Mouse (Mus musculus): ENCODE measurements around the gene Arl5a.
A peak's percentile ranks its signal among the peaks of the same experiment; 100 is the strongest.

Gene Arl5a

GRCm38 (mm10) chr2:52422871-52423610 lies 1.7 kb downstream of the Arl5a start:
- DNase-seq (ENCODE audit: low spot score in 2 of 2) = no peak

DNA sequence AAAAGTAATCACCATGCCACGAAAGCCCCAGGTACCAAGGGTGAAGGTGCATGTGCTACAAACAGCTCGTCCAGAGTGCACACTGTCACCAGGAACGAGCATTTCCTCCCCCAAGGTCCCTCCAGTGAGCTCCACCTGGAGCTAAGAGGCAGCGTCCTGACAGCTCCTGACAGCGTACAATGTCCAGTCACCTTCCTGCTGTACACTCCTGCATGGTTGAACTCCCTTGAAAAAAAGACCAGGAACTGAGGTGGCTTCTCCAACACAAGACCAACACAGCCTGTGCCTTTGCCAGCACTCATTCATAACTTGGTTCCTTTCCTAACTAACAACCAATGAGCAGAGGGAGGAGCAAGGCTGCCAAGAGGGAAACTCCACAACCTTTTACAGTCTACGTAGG lies 3.5 kb downstream of the Arl5a start:
- DNase-seq (ENCODE audit: low spot score in 2 of 2) = no peak

GRCm38 (mm10) chr2:52420001-52420710 lies 4.5 kb downstream of the Arl5a start:
- no peak for DNase-seq (ENCODE audit: low spot score in 2 of 2)

- DNase-seq (ENCODE audit: low spot score in 2 of 2) = no peak
Observed at GRCm38 (mm10) chr2:52419295-52419694, 5.4 kb downstream of the Arl5a start.

- no peak for DNase-seq (ENCODE audit: low spot score in 2 of 2)
Observed at GRCm38 (mm10) chr2:52412524-52413037, 12.1 kb downstream of the Arl5a start.

DNA sequence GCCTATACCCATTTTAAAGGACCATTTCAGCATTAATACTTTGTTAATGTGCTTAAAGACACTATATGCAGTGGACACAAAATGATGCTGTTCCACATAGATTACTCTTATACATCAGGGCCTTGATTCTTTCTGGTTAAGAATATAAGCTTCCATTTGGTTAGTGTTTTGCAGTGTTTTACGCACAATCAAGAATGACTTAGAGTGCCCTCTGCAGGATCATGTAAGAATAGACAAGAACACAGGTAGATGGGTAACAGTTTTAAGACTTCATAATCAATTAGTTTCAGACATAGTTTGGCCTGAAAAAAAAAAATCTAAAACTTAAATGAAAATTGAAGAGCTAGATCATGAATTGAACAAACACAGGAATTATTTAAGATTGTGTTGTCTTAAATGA lies 18.2 kb downstream of the Arl5a start:
- no peak for DNase-seq (ENCODE audit: low spot score in 2 of 2)

DNA sequence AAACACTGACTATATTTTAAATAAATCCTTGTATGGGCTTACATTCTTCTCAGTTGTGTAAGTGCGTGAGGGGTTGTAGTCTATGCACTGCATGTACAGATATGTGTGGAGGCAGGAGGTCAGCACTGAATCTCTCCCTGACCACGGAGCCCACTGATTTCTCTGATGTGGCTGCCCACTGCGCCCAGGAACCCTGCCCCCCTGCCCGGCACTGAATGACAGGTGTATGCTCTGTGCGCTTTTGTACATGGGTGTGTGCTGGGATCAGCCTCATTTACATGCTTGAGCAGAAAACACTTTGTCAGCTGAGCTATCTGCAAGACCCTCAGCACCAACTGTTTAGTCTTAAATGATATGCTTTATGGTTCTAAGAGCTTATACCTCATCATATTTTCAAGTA lies 19.5 kb downstream of the Arl5a start:
- DNase-seq (ENCODE audit: low spot score in 2 of 2) = no peak

GRCm38 (mm10) chr2:52394529-52394928 lies 30.2 kb downstream of the Arl5a start:
- DNase-seq (ENCODE audit: low spot score in 2 of 2) = no peak

DNA sequence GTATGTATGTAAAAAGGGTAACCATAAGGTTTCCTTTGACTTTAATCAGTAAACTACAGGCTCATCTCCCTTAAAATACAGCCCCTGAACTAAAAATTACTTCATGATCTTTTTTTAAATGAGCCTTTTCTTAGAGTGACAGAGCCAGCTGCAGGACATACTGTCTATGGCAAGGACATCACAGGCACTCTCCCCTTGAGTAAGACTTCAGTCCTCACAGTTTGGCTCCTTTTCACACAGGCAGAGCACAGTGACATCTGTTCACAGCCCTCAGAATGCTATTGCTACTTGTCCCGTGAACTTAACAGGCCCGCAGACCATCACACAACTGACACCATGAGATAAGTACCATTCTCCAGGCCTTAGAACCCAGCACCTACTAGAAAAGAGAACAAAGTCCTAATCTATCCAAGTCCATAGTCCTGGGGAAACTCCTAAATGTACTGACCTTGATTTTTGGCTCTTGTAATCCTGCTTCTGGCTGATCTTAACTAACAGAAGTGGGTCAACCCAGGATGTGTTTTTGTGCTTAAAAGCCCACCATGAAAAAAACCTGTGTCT lies 34.2 kb downstream of the Arl5a start:
- no peak for DNase-seq (ENCODE audit: low spot score in 2 of 2)

- no peak for DNase-seq (ENCODE audit: low spot score in 2 of 2)
Observed at GRCm38 (mm10) chr2:52389975-52390374, 34.7 kb downstream of the Arl5a start.

- no peak for DNase-seq (ENCODE audit: low spot score in 2 of 2)
Observed at GRCm38 (mm10) chr2:52386451-52386850, 38.2 kb downstream of the Arl5a start.

- no peak for DNase-seq (ENCODE audit: low spot score in 2 of 2)
Observed at GRCm38 (mm10) chr2:52386037-52386436, 38.7 kb downstream of the Arl5a start.

DNA sequence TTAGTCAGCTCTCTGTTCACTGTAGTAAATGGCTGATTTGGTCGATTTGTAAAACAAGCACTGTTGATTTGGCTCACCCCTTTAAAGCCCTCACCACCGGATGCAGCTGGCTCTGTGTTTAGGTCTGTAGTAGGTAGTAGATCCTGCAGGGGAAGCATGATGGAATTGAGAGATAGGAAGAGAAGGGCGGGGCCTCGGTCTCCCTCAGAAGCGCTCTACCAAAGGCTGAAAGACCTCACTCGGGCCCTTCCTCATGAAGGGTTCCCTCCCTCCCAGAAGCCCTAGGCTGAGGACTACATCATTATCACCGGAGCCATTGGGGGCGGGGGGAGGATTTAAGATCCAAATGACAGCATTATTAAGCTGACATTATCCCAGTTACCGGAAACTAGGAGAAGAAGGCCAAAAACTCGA lies 45.8 kb downstream of the Arl5a start:
- peak in 1 of 2 experiments; percentile 17 for DNase-seq (ENCODE audit: low spot score in 2 of 2)

GRCm38 (mm10) chr2:52378448-52378804 lies 46.3 kb downstream of the Arl5a start, which contains the start of gene Neb:
Neb (minus strand) TSS chr2:52378474.
- peak in 1 of 2 experiments; percentile 27 for DNase-seq (ENCODE audit: low spot score in 2 of 2)

DNA sequence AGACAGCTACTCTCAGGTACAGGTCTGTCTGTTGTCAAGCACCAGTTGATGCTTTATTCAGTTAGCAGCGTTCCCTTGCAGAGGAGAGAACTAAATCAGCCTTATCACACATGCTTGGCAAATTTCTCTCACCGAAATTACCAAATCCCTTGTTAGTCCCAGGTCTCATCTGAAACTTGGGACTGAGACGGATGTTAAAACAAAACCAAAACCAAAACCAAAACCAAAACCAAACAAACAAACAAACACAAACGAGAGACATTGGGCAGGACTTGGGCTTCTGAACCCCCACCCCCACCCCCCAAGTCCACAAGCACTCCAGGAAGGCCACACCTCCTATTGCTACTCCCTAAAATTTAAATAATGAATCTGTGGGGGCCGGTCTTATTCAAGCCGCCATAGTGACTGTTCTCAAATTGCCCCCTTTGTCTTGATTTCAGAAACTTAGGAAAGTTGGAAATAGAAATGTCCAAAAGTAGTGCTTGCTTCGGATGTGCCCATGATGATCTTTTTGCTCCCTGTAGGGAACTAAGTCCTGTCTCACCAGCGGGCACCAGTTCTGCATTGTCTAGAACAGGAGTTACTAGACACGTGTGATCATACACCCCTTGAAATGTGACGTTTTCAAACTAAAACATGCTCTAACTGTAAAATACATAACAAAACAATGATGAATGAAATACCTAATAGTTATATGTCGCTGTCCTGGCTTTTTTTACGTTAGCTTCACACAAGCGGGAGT lies 46.8 kb downstream of the Arl5a start:
- DNase-seq (ENCODE audit: low spot score in 2 of 2) = no peak

DNA sequence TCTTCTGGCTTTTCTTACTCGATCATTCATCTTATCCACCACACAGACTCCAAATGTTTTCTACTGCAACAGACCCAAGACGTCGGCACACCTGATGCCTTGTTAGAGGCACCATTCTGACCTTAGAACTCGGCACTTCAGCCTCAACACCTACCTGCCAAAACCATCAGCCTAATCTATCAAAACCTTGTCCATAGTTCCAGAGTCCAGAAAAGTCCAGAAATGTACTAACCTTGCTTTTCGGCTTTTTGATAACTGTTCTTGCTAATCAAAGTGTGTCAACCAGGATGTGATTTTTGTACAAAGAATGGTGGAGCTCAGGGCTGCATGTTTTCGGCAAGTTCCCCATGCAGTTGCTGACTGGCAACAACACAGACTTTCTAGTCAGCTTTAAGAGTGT lies 50.0 kb downstream of the Arl5a start:
- DNase-seq (ENCODE audit: low spot score in 2 of 2) = no peak

DNA sequence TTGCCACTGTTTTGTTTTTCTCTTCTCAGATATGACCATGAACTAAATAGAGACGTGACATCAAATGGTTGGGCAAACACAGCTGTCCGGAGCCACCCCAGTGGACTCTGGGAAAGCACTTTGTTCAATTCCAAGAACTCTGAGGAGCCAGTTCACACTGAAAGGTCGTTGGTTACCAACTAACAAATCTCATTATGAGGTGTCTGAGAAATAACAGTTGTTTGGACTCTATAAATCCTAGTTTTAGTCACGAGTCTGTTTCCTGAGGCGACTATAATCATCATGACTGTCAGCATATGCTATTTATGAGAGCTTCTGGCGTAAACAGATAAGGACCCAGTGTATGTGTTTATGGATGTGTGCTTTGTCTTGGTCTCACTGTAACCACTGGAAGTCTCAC lies 52.2 kb downstream of the Arl5a start:
- DNase-seq (ENCODE audit: low spot score in 2 of 2) = no peak

- no peak for DNase-seq (ENCODE audit: low spot score in 2 of 2)
Observed at GRCm38 (mm10) chr2:52372080-52372479, 52.6 kb downstream of the Arl5a start.

DNA sequence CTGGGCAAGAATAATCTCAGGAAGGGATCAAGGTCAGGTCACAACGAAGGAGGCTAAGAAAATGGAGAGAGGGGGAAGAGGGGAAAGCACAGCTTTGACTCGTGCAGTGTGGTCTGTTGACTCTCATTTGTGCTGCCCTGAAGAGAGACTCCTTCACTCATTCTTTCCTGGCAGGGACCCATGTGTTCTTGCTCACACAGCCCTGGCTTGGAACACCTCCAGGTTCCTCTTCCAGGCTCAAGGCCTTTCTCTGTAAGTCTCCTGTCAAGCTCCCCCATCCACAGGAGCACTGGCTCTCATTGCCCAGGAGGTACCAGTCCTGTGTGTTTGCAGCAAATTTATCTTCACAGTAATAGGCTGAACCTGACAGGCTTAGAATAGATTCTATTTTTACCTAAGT lies 53.6 kb downstream of the Arl5a start:
- DNase-seq (ENCODE audit: low spot score in 2 of 2) = no peak

- no peak for DNase-seq (ENCODE audit: low spot score in 2 of 2)
Observed at GRCm38 (mm10) chr2:52369622-52370021, 55.1 kb downstream of the Arl5a start.

GRCm38 (mm10) chr2:52367665-52368064 lies 57.0 kb downstream of the Arl5a start:
- DNase-seq (ENCODE audit: low spot score in 2 of 2) = no peak

DNA sequence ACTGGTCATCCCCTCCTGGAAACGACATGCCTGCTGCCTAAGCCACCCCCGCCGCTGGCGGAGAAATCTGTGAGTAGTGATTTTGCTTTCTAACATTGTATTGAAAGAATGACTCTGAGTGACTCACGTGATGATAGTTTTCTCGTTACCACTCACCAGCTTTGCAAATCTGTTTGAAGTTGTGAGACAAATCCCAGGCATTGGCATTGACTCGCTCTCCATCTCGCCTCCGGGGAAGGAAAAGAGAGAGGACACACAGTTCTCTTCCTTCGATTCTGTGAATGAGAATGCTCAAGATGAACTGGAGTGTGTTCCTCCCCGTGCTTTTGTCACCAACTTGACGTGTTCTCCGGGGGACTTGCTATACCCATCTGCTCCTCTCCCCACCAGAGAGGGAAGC lies 57.5 kb downstream of the Arl5a start:
- no peak for DNase-seq (ENCODE audit: low spot score in 2 of 2)

Measured in spleen, postnatal 10 days (tissue).